26 mouse cellular contexts compared by ENCODE assay signal in genomic region chr2:41955832-41956231, GRCm38 (mm10).
"Had no signal": no experiment of that assay in that cellular context is flagged by ENCODE, and none has a peak within 500 bp of the region (broad histone marks: within the 10 kb centered on the region; RNA-seq: fewer than 3 reads in every experiment).

No protein-coding gene starts in this region.

- H3K9me3 ChIP-seq: heart, embryonic 10.5 days; heart, embryonic 12.5 days; hindbrain, embryonic 10.5 days; hindbrain, embryonic 12.5 days; intestine, embryonic 15.5 days; limb, embryonic 10.5 days; limb, embryonic 12.5 days had no signal

- H3K27ac ChIP-seq: gastrocnemius, adult 2 months; heart, embryonic 10.5 days; hindbrain, embryonic 10.5 days; hindbrain, embryonic 12.5 days; hindbrain, embryonic 14.5 days; intestine, embryonic 15.5 days; layer of hippocampus, adult 2 months; left cerebral cortex, adult 2 months; limb, embryonic 10.5 days; limb, embryonic 12.5 days had no signal

- H3K4me3 ChIP-seq: gastrocnemius, adult 2 months; heart, embryonic 10.5 days; heart, embryonic 12.5 days; hindbrain, embryonic 10.5 days; hindbrain, embryonic 12.5 days; intestine, embryonic 15.5 days; layer of hippocampus, adult 2 months; left cerebral cortex, adult 2 months; limb, embryonic 10.5 days; limb, embryonic 12.5 days had no signal

- H3K9ac ChIP-seq: heart, embryonic 12.5 days; hindbrain, embryonic 12.5 days; hindbrain, embryonic 14.5 days; intestine, embryonic 15.5 days; limb, embryonic 12.5 days had no signal

- DNase-seq: gastrocnemius, adult 2 months; gastrocnemius, postnatal 10 days; gastrocnemius, postnatal 25 days; heart, adult 18-20 months; heart, postnatal 10 days; heart, postnatal 4 days; kidney, adult 18-20 months; kidney, adult 8-10 months; kidney, postnatal 10 days; kidney, postnatal 25 days; kidney, postnatal 4 days; liver had no signal

- H3K4me2 ChIP-seq: heart, embryonic 12.5 days; hindbrain, embryonic 12.5 days; hindbrain, embryonic 14.5 days; intestine, embryonic 15.5 days; limb, embryonic 12.5 days; liver, embryonic 11.5 days had no signal

- H3K36me3 ChIP-seq: heart, embryonic 10.5 days; heart, embryonic 12.5 days; hindbrain, embryonic 10.5 days; hindbrain, embryonic 12.5 days; intestine, embryonic 15.5 days; limb, embryonic 10.5 days; limb, embryonic 12.5 days had no signal

- H3K27me3 ChIP-seq: heart, embryonic 12.5 days; hindbrain, embryonic 12.5 days; intestine, embryonic 15.5 days; limb, embryonic 12.5 days had no signal

- ATAC-seq: hindbrain, embryonic 16.5 days; inflammation-experienced regulatory T-cells, adult 6 months; intestine, embryonic 15.5 days; intestine, postnatal 0 days had no signal

- H3K4me1 ChIP-seq: heart, embryonic 10.5 days; heart, embryonic 12.5 days; hindbrain, embryonic 10.5 days; hindbrain, embryonic 12.5 days; intestine, embryonic 15.5 days; limb, embryonic 10.5 days; limb, embryonic 12.5 days had no signal
